Mouse (Mus musculus): ENCODE data around the gene Faf1. TPM values are rescaled to one million over a fixed set of nuclear protein-coding genes. Genes with fewer than 3 reads are reported as not detected.
A peak's percentile ranks its signal among the peaks of the same experiment; 100 is the strongest.

Faf1 gene
- polyA plus RNA-seq, 1 experiment from 2014 or later: 17.9 TPM

GRCm38 (mm10) chr4:109662271-109662670 is 14.1 kb upstream of the Faf1 start:
- 66% methylated on average over 5 of the region's 5 CpGs for WGBS
- DNase-seq (ENCODE audit: low spot score) (no peak), ATAC-seq (no peak)
- H3K9me3 ChIP-seq (ENCODE audit: low read length): no peaks in the 10 kb centered on the region
- H3K4me3 ChIP-seq (ENCODE audit: low read depth, low read length): no peak overlapping the region
- H3K4me2 ChIP-seq (replicated peaks; ENCODE audit: low read depth, low read length): no peak overlapping the region
- H3K36me3 ChIP-seq (ENCODE audit: insufficient read depth, low read length): no peaks in the 10 kb centered on the region
- TF ChIP-seq CTCF (IDR thresholded peaks at IDR 0.05): no peak
- no peak for TF ChIP-seq EP300 (IDR thresholded peaks at IDR 0.05)
- no peak overlapping the region for H3K27ac ChIP-seq (ENCODE audit: low read length)
- no peaks in the 10 kb centered on the region for H3K4me1 ChIP-seq (ENCODE audit: insufficient read depth, low read depth, low read length)
- peaks cover 12% of the 10 kb centered on the region; the same call in 1 of the 2 replicates for H3K27me3 ChIP-seq (replicated peaks; ENCODE audit: insufficient read depth, low read length)
- H3K9ac ChIP-seq (replicated peaks; ENCODE audit: low read depth): no peak overlapping the region

- Histone ChIP-seq H3K27ac (ENCODE audit: low read length) (no peak overlapping the region), H3K27me3 (replicated peaks; ENCODE audit: insufficient read depth, low read length) (peaks cover 4% of the 10 kb centered on the region; the same call in 1 of the 2 replicates), H3K4me1 (ENCODE audit: insufficient read depth, low read depth, low read length) (no peaks in the 10 kb centered on the region), H3K9me3 (ENCODE audit: low read length) (no peaks in the 10 kb centered on the region), H3K9ac (replicated peaks; ENCODE audit: low read depth) (no peak overlapping the region), H3K36me3 (ENCODE audit: insufficient read depth, low read length) (no peaks in the 10 kb centered on the region), H3K4me3 (ENCODE audit: low read depth, low read length) (peak overlapping the region; percentile 84; the same call in 1 of the 2 replicates), H3K4me2 (replicated peaks; ENCODE audit: low read depth, low read length) (peak overlapping the region; percentile 99)
- 42% methylated on average over 5 of the region's 5 CpGs for WGBS
- DNase-seq (ENCODE audit: low spot score) (no peak), ATAC-seq (no peak)
- TF ChIP-seq EP300 (IDR thresholded peaks at IDR 0.05) (no peak), CTCF (IDR thresholded peaks at IDR 0.05) (no peak)
These were observed 12.3 kb upstream of the Faf1 start for GRCm38 (mm10) chr4:109664091-109664490.

- ATAC-seq: peak; percentile 19; the same call in 1 of the 2 replicates
- Histone ChIP-seq H3K4me2 (replicated peaks; ENCODE audit: low read depth, low read length) (peak overlapping the region; percentile 99), H3K4me3 (ENCODE audit: low read depth, low read length) (peak overlapping the region; percentile 84), H3K9me3 (ENCODE audit: low read length) (no peaks in the 10 kb centered on the region), H3K9ac (replicated peaks; ENCODE audit: low read depth) (peak overlapping the region; percentile 95), H3K4me1 (ENCODE audit: insufficient read depth, low read depth, low read length) (no peaks in the 10 kb centered on the region), H3K27ac (ENCODE audit: low read length) (peak overlapping the region; percentile 99; the same call in 1 of the 2 replicates), H3K27me3 (replicated peaks; ENCODE audit: insufficient read depth, low read length) (peaks cover 4% of the 10 kb centered on the region; the same call in 1 of the 2 replicates), H3K36me3 (ENCODE audit: insufficient read depth, low read length) (no peaks in the 10 kb centered on the region)
- WGBS: under 1% methylated on average over 49 of the region's 49 CpGs
- TF ChIP-seq CTCF (IDR thresholded peaks at IDR 0.05) (no peak), EP300 (IDR thresholded peaks at IDR 0.05) (no peak)
- peak; percentile 77 for DNase-seq (ENCODE audit: low spot score)
These were observed 11.0 kb upstream of the Faf1 start for GRCm38 (mm10) chr4:109665101-109665981.

- DNase-seq (ENCODE audit: low spot score): peak; percentile 65
- 1% methylated on average over 41 of the region's 49 CpGs for WGBS
These were observed 10.4 kb upstream of the Faf1 start for GRCm38 (mm10) chr4:109665982-109666460.

GRCm38 (mm10) chr4:109666461-109667269 is 9.7 kb upstream of the Faf1 start, which contains the start of gene Cdkn2c:
TSS of gene Cdkn2c (minus strand) at chr4:109667189.
- H3K27ac ChIP-seq (ENCODE audit: low read length): peak within 1 kb of the TSS; percentile 99
- TF ChIP-seq CTCF (IDR thresholded peaks at IDR 0.05) (peak; percentile 32), EP300 (IDR thresholded peaks at IDR 0.05) (no peak)
- peak within 1 kb of the TSS; percentile 84 for H3K4me3 ChIP-seq (ENCODE audit: low read depth, low read length)
- peak within 1 kb of the TSS; percentile 95 for H3K9ac ChIP-seq (replicated peaks; ENCODE audit: low read depth)
- ATAC-seq (peak; percentile 98), DNase-seq (ENCODE audit: low spot score) (peak; percentile 96)
- 0 out of 2 replicates have a peak, but pooled peaks cover 4% of the 10 kb centered on the region for H3K27me3 ChIP-seq (replicated peaks; ENCODE audit: insufficient read depth, low read length)
- H3K4me1 ChIP-seq (ENCODE audit: insufficient read depth, low read depth, low read length): no peaks in the 10 kb centered on the region
- no peaks in the 10 kb centered on the region for H3K36me3 ChIP-seq (ENCODE audit: insufficient read depth, low read length)
- 2% methylated on average over 64 of the region's 64 CpGs for WGBS
- no peaks in the 10 kb centered on the region for H3K9me3 ChIP-seq (ENCODE audit: low read length)
- peak within 1 kb of the TSS; percentile 99 for H3K4me2 ChIP-seq (replicated peaks; ENCODE audit: low read depth, low read length)

More at GRCm38 (mm10) chr4:109665982-109666460, 10.4 kb upstream of the Faf1 start:
- Histone ChIP-seq H3K9ac (replicated peaks; ENCODE audit: low read depth) (peak overlapping the region; percentile 95), H3K9me3 (ENCODE audit: low read length) (no peaks in the 10 kb centered on the region), H3K4me2 (replicated peaks; ENCODE audit: low read depth, low read length) (peak overlapping the region; percentile 99), H3K4me1 (ENCODE audit: insufficient read depth, low read depth, low read length) (no peaks in the 10 kb centered on the region), H3K36me3 (ENCODE audit: insufficient read depth, low read length) (no peaks in the 10 kb centered on the region), H3K27me3 (replicated peaks; ENCODE audit: insufficient read depth, low read length) (peaks cover 4% of the 10 kb centered on the region; the same call in 1 of the 2 replicates), H3K4me3 (ENCODE audit: low read depth, low read length) (peak overlapping the region; percentile 84), H3K27ac (ENCODE audit: low read length) (peak overlapping the region; percentile 99)
- ATAC-seq: peak; percentile 35
- no peak for TF ChIP-seq EP300 (IDR thresholded peaks at IDR 0.05)
- no peak for TF ChIP-seq CTCF (IDR thresholded peaks at IDR 0.05)

Data from lung, postnatal 0 days (tissue).